Mouse (Mus musculus): Measurements from ENCODE around the gene Urod. TPM values are rescaled to one million over a fixed set of nuclear protein-coding genes. Genes with fewer than 3 reads are reported as not detected.
A peak's percentile ranks its signal among the peaks of the same experiment; 100 is the strongest.

Gene Urod
- total RNA-seq (2021): 10 to 100 TPM; 61.9 to 69.4 TPM
- long read RNA-seq, transcript Urod-201 (10 exons, 1,489 nt): major isoform, 46 of 75 reads
- long read RNA-seq, partial matches to known transcripts: 25 of 75 reads
- long read RNA-seq, other reads (novel, unspliced or antisense): 4 of 75 reads

DNA sequence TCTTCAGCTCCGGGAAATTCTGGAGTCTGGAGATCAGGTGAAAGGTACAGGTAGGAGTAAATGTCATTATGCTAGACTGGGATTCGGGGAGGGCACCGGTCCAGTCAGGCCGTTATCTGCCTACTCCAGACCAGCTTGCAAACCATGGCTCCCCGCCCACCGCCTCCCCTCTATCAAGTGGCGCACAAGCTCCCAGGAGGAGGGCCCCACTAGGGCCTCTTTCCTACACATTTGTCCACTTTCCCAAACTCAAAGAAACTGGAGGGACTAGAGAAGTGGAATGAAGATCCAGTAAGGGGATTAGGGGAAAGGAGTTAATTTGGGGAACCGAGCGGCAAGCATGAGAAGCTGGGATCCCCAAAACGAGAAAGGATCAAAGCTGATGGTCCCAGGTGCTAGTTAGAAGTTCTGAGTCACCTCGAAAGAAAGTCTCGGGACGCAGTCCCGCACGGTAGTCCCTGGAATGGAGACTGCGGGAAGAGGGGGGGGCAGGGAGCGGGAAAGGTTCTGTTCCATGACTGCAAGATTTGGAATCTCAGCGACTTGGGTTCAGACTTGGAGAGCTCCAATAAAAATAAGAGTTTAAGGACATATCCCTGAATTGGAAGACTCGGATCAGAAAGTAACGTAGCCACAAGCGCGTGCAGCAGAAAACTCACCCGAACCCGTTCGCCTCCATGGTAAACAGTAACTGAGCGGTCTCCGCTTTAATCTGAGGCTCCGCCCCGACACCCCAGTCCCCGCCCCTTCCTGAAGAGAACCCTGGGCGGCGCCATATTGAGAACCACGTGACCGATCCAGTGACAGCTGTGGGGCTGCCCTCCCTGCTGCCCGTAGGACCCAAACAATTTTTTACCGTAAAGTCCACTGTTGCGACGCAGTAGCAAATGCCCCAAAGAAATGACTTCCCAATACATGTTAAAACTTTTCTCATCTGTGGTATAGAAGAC, at the start of gene Urod:
TSS of gene Urod (minus strand) at position 742 of the 950 bp plus-strand sequence.
- peak; percentile 91 to 96 for DNase-seq (ENCODE audit: low spot score in 2 of 2)

DNA sequence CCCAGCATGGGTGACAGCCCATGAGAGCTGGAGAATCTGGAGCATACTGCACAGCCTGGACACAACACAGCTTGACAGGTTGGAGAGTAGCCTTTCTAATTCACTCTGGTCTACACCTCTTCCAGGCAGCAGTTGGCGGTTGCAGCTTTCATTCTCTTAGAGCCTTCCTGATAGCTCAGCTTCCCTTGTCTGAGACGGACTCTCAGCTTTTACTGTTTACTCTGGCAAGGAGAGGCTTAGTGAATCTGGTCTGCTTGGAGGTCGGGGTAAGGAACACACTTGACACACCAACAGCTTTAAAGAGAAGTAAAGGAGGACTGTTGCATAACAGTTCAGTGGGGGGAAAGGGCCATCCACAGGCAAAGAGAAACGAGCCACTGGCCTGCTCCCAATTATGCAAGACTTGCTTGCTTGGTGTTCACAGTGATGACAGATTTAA, 47.1 kb upstream of the Urod start:
- peak in 1 of 2 experiments; percentile 11 for DNase-seq (ENCODE audit: low spot score in 2 of 2)

DNA sequence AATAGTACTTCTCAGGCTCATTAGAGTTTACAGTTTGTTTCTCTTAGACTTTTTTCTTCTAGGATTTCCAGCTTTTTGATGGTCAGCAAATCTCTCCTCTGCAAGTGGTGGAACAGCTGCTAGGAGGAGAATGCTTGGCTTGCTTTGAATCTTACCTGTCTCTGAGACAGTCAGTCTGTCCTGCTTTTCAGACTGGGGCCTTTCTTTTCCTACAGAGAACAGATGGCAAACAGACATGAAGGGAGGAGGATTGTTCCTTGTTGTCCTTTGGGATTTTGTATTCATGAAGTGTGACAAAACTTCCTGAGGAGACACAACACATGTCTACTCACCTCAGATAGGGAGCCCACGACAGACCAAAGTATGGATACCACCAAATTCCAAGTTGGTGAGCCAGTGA, 46.6 kb upstream of the Urod start:
- DNase-seq (ENCODE audit: low spot score in 2 of 2): no peak

DNA sequence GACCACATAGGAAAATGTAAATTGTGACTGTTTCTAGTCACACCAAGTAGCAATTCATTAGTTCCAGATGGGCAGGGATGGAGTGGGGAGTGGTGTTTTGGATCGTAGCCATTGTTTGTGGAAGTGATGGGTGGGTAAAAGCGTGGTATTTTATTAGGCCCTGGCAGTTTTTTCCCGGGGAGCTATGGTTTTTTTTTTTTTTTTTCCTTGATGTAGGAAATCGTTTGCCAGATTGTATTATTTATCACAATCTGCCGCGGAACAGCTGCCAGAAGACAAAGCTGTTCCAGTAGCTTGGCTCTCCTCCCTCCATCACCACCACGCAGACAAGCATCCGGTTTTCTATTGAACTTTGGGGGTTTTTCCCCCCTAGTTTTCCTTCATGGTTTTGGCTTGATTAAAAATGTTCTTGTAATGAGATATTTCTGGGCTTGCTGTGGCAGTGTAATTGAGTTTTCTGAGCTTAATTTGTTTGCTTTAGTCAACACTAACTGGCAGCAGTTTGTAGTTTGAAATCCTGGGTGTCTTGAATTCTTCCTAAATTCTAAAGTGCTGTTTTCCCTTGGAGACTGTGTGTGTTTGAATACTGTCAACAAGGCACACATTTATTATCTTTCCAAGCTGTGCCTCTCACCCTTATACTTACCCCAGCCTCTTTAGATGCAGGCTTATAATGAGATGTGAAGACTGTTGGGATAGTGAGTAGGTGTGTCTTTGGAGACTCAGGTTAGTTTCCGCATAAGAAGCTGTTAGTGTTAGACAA, 45.9 kb upstream of the Urod start:
- peak; percentile 71 to 93 for DNase-seq (ENCODE audit: low spot score in 2 of 2)

DNA sequence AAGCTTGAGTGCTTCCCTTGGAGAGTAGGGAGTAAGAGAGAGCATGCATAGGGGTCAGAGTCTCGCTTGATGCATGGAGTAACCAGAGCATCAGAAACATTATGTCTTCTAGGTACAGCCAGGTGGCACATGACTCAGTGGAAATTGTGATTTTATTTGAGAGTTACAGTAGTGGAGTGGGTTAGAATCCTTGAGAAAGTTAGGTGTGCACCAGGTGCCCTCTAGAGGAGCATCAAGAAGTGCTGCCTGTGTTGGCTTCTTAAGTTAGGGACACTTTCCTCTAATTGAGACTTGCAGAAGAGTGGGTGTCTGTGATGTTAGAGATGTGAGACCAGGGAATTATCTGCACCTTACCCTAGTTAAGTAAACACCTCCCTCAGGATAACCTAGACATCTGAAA, 36.9 kb upstream of the Urod start:
- DNase-seq (ENCODE audit: low spot score in 2 of 2): no peak

DNA sequence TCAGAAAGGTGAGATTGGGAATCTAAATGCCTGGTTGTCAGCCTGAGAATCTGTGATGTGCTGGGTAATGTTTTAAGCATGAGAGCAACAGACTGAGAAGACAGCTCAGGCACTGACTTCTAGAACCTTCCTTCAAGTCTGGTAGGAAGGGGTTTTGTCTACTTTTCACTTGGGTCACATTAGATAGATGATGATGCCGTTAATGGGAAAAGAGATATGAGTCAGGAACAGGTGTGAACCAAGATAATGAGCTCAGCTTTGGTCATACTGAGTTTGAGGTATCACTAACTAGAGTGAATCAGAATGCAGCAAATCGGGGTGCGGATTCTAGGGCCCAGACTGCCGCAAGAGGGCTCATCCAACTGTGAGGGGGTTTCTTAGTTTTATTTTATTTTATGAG, 29.3 kb upstream of the Urod start:
- DNase-seq (ENCODE audit: low spot score in 2 of 2): no peak

DNA sequence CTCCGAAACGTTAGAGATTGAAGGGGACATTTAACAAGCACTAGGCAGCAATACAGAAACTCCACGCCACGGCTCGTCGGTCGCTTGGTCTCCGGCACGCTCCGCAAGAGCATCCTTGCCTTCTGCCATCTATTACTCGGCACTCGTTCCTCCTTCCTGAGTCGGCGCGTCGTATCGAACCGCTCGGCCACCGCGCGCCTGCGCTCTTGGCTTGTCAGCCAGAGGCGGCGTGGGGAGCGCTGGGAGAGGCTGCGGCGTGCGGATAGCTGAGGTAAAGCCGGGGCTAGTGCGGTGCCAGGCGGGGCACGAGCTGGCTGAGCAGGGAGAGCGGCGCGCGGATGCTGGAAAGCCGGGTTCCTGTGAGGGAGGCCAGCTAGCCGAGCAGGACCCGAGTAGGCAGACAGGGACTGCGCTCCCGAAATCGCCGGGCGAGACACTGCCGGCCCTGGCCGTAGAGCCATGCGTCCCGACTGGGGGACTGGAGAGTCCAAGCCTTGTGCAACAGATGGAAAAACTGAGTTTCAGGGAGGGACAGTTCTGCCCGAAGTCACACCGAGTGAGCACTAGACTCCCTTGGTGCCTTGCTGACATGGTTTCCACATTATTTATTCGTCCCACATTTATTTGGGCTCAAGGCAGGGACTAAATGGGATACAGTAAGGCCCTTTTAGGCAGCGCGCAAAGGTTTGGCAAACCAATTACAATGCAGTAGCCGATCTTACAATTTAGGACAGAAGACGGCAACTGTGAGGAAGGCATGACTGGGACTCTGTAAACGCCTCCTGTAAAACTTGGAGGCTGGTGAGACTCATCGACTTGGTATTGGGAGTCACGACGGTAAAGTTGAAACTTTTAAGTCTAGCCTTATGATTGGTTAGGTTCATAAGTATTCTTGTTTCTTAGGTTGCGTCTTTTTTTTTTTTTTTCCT, 25.3 kb upstream of the Urod start, which contains the start of gene Eif2b3:
TSS of gene Eif2b3 (plus strand) at position 197 of the 929 bp plus-strand sequence.
- peak; percentile 89 to 93 for DNase-seq (ENCODE audit: low spot score in 2 of 2)

DNA sequence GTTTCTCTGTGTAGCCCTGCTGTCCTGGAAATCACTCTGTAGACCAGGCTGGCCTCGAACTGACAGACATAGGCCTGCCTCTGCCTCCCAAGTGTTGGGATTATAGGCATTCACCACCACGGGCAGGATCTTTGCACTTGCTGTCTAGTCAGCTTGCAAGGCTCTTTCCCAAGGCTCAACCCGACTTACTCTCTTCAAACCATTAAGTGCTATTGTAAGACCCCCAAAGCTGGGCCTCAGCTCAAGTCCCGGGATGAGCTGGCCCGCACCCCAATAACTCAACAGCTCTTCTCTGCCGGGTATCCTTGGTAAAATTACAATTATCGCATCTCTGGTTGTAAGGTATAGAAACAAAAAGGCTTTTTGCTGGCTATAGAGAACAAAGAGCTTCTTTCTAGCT, 24.1 kb upstream of the Urod start:
- no peak for DNase-seq (ENCODE audit: low spot score in 2 of 2)

DNA sequence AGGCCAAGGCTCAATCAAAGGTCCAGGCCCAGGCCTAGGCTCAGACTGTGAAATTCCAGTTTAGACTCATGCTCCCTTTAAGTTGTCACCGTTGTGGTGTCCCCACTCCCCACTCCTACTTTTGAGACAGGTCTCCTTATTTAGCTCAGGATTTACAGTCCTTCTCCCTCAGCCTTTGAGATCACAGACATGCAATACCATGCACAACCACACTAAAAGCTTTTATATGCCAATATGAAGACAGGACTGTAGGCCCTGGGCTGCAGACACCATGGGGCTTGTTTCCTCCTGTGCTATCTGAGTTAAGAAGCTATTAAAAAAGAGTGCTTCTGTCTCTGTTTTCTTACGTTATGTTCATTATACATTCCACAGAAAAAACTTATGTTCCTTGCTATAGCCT, 23.5 kb upstream of the Urod start:
- no peak for DNase-seq (ENCODE audit: low spot score in 2 of 2)

DNA sequence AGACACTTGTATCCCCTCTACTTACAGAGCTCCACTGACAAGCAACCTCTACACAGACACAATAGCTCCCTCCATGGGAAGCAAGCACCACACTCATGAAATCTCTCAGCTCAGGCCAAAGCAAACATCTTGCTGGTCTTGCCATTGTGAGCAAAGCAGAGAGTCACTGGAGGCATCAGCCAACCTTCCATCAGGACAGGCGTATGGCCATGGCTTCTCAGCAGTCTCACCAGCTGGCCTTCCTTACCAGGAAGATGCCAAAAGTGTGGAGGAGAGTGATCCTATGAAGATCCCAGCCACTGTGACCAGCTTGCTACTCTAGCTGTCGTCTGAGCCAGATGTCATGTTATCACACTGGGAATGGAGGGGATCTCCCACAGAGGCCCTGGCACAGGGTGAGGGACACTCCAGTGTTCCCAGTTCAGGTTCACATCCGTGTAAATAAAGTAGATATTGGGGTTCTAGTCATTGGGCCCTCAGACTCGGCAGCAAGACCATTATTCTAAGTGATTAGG, 20.7 kb upstream of the Urod start:
- DNase-seq (ENCODE audit: low spot score in 2 of 2): no peak

DNA sequence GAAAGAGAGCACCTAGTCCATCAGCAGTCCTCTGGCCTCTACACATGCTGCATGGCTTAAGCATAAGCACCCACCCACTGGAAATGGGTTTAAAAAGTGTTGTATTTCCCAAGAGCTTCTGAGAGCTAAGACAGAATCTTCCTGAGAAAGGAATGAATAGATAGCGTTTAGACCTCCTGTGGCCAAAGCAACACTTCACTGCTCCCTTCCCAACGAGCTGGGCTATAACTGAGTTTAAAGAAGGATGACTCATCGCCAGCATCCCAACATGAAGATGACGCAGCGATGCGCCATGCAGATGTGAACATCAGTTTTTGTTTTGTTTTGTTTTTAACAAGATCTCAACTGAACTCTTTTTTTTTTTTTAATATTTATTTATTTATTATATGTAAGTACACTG, 19.4 kb upstream of the Urod start:
- DNase-seq (ENCODE audit: low spot score in 2 of 2): no peak

DNA sequence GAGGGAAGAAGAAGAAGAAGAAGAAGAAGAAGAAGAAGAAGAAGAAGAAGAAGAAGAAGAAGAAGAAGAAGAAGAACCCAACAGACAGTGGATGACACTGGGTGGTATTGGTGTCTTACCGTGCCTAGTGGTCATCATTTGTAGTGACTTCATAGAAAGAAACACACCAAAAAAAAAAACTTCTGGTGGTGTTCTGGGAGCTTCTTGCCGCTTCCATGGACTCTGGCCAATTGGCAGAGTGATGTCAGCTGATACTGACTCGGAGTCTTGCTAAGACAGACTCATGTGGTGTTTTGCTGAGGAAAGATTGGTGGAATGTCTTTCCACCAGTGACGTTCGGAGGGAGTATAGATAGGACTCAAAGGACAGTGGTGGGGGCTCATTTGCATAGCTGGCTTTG, 16.0 kb upstream of the Urod start:
- no peak for DNase-seq (ENCODE audit: low spot score in 2 of 2)

DNA sequence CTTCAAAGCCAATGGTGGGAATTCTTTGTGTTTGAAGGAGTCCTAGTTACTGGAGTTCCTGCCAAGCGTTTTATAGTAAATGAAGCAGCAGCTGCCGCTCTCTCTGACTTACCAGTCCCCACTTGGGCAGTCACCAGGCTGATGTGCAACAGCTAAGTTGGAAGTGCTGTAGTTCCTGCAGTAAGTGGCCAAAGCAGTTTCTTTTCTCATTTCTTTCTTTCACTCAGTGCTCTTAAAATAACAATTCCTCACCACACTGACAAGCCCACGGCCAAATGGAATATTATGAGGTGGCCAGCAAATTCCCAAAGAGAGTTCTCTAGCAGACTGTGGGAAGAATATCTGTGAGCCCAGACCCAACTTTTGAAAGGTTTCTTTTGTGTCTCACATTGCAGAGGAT, 12.8 kb upstream of the Urod start:
- no peak for DNase-seq (ENCODE audit: low spot score in 2 of 2)

DNA sequence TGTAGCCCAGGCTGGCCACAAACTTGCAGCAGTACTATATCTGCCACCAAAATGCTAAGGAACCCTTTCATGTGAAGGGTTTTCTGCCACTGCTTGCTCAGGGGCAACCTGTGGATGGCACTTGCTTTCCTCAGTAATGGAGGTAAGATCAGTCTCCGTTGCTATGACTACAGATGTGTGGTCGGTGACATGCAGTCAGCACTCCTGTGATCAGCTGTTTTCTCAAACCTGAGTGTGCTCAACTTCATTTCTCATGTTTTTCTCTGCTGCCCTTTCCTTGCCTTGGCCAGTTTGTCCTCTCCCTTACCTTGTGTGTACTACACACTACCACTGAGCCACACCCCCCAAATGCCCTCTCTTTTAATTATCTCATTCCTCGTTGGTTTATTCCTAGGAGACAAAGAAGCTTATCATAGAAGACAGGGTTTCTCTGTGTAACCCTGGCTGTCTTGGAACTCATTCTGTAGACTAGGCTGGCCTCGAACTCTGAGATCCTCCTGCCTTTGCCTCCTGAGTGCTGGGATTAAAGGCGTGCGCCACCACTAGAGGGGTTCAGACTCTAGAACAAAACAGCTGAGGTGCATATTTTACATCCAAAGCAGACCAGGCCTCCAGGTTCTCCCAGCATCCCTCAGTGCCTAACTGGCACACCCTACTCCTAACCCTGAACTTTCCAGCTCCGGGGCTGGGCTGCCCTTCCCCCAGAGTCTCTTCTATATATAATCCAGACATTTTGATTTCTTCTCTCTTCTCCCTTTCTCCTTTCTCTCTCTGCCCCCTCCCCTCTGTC, 11.6 kb upstream of the Urod start:
- DNase-seq (ENCODE audit: low spot score in 2 of 2): no peak

DNA sequence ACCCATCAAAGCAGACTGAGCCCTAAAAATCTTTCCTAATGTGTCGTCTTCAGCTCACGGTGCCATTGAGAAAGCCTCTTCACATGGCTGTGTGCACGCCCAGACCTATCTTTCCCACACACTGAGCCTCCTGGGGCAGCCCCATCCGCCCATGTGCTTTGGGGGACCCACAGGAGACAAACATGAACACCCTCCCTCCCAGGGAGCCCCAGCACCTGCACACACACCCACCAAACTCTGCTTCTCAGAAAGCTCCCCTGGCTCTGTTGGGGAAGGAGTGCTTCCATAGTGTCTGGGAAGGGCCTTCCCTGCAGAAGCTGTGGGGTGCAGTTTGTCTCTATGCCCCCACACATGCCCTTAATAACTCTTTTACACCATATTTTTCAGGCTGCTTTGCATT, 10.4 kb upstream of the Urod start:
- no peak for DNase-seq (ENCODE audit: low spot score in 2 of 2)

DNA sequence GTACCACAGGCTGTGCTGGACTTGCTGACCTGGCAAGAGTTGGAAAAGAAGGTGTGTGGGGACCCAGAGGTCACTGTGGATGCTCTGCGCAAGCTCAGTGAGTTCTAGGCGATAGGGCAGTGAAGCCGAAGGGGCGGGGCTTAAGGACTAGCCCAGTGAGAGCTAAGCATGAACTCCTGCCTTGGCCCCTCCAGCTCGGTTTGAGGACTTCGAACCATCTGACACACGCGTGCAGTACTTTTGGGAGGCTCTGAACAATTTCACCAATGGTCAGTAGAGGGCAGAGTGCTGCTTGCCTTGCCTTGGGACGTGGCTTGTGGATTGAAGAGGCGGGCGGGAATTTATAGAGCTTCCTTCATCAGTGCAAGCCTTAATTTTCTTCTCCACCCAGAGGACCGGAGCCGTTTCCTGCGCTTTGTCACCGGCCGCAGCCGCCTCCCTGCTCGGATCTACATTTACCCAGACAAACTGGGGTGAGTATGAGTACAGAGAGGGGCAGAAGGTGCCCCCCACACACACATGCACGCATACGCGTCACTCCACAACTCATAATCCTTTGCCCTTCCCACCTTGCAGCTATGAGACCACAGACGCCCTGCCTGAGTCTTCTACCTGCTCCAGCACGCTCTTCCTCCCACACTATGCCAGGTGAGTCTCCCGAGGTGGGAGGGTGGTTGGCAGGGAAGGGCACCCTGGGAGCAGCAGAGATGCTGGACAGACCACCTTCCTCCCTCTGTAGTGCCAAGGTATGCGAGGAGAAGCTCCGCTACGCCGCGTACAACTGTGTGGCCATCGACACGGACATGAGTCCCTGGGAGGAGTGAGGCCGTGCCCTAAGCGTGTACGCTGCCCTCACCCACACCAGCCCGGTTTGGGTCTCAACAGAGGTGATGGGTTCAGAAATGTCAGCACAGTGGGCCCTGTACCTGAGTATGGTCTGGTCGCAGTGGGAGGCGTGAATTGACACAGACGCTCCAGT, 8.6 kb upstream of the Urod start:
- DNase-seq (ENCODE audit: low spot score in 2 of 2): peak; percentile 35 to 82

DNA sequence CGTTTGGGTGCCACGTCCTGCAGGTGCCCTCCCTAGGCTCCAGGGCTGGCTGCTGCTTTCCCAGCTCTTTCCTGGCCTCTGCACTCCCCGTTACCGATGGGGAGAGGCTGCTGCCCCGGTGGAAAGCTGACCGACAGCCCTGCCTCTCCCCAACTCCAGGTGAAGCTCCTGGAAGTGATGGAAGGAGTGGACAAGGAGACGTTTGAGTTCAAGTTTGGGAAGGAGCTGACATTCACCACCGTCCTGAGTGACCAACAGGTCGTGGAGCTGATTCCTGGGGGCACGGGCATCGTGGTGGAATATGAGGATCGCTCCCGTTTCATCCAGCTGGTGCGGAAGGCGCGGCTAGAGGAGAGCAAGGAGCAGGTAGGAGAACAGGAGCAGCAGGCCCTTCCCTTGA, 7.7 kb upstream of the Urod start:
- DNase-seq (ENCODE audit: low spot score in 2 of 2): no peak

DNA sequence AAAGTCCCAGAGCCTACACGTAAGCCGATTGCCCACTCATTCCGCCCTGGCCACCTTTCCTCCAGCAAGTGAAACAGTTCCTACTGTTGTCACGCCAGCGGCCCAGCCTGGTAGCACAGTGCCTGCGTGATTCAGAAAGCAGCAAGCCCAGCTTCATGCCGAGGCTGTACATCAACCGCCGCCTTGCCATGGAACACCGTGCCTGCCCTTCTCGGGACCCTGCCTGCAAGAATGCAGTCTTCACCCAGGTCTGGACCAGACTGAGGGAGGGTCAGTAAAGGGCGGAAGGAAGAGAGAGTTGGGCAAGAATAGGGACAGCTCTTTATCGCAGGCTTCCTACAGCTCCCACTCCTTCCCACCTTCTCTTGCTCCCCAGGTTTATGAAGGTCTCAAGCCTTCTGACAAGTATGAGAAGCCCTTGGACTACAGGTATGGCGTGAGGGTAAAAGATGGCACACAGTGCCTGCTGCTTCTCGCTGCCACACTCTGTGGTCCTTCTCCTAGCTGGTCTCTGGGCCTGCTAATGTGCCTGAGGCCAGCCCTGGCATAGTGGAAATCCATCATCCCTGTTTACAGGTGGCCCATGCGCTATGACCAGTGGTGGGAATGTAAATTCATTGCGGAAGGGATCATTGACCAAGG, 5.4 kb upstream of the Urod start:
- DNase-seq (ENCODE audit: low spot score in 2 of 2): no peak
